Mouse (Mus musculus) myocyte (in vitro differentiated cells): Measurements from ENCODE around the gene Syt10. TPM values are rescaled to one million over a fixed set of nuclear protein-coding genes. Genes with fewer than 3 reads are reported as not detected.

ENCODE experiments used
- H3K27me3 ChIP-seq: one replicate; pipeline ENCODE4 v1.6.1; 2011; ENCODE audit not compliant: control insufficient read depth, insufficient read depth, insufficient read length
- H3K36me3 ChIP-seq: one replicate; pipeline ENCODE4 v1.6.1; 2011; ENCODE audit not compliant: control insufficient read depth, insufficient read depth
- H3K4me2 ChIP-seq: one replicate; pipeline ENCODE4 v1.6.1; 2011; ENCODE audit warnings: low read depth, control low read depth
- H3K4me3 ChIP-seq: one replicate; pipeline ENCODE4 v1.5.1; 2011; ENCODE audit warnings: mild to moderate bottlenecking, control low read depth, moderate library complexity
- H3K79me2 ChIP-seq: one replicate; pipeline ENCODE4 v1.6.1; 2011; ENCODE audit not compliant: control insufficient read depth, insufficient read depth
- H3ac ChIP-seq: one replicate; pipeline ENCODE4 v1.6.1; 2011; ENCODE audit not compliant: control insufficient read depth, insufficient read length
- CEBPB ChIP-seq: IDR thresholded peaks from 2 replicates; pipeline ENCODE4 v1.6.1; 2011; ENCODE audit warnings: mild to moderate bottlenecking, moderate library complexity; ENCODE audit not compliant: poor library complexity, insufficient read depth, severe bottlenecking
- E2F4 ChIP-seq: IDR thresholded peaks from one replicate; pipeline ENCODE4 v1.6.1; 2011; ENCODE audit warnings: mild to moderate bottlenecking, control low read depth, moderate library complexity; ENCODE audit not compliant: insufficient read depth
- MAX ChIP-seq: IDR thresholded peaks from one replicate; pipeline ENCODE4 v1.6.1; 2011; ENCODE audit warnings: low read depth, mild to moderate bottlenecking, control low read depth
- MYOD1 ChIP-seq, 3 experiments: IDR thresholded peaks; one replicate each; pipeline ENCODE4 v1.6.1; 2011; ENCODE audit warnings: control low read depth in 2 of 3, low read depth in 2 of 3, mild to moderate bottlenecking in 2 of 3, moderate library complexity in 1 of 3; ENCODE audit not compliant: insufficient read length in 2 of 3, control insufficient read depth in 1 of 3
- MYOG ChIP-seq, 3 experiments: IDR thresholded peaks; one replicate each; pipeline ENCODE4 v1.6.1; 2011; ENCODE audit warnings: control low read depth in 2 of 3, low read depth in 2 of 3, mild to moderate bottlenecking in 2 of 3; ENCODE audit not compliant: insufficient read length in 2 of 3, control insufficient read depth in 1 of 3, insufficient read depth in 1 of 3
- POLR2A ChIP-seq: IDR thresholded peaks from one replicate; pipeline ENCODE4 v1.6.1; 2011; ENCODE audit warnings: low read depth, mild to moderate bottlenecking, control low read depth, moderate library complexity; ENCODE audit not compliant: insufficient read length
- POLR2AphosphoS2 ChIP-seq: IDR thresholded peaks from one replicate; pipeline ENCODE4 v1.6.1; 2011; ENCODE audit warnings: low read depth, control low read depth; ENCODE audit not compliant: insufficient read length
- REST ChIP-seq: IDR thresholded peaks from one replicate; pipeline ENCODE4 v1.6.1; 2011; ENCODE audit warnings: mild to moderate bottlenecking, control low read depth, moderate library complexity; ENCODE audit not compliant: insufficient read depth, insufficient read length
- SRF ChIP-seq: IDR thresholded peaks from one replicate; pipeline ENCODE4 v1.6.1; 2011; ENCODE audit warnings: low read depth; ENCODE audit not compliant: control insufficient read depth, insufficient read length
- TCF12 ChIP-seq: IDR thresholded peaks from one replicate; pipeline ENCODE4 v1.6.1; 2011; ENCODE audit warnings: mild to moderate bottlenecking, control low read depth; ENCODE audit not compliant: poor library complexity, insufficient read depth, severe bottlenecking
- TCF3 ChIP-seq: IDR thresholded peaks from one replicate; pipeline ENCODE4 v1.6.1; 2011; ENCODE audit warnings: low read depth, control low read depth; ENCODE audit not compliant: insufficient read length
- USF1 ChIP-seq: IDR thresholded peaks from one replicate; pipeline ENCODE4 v1.6.1; 2011; ENCODE audit warnings: low read depth, mild to moderate bottlenecking, control low read depth, moderate library complexity
- polyA plus RNA-seq: library from polyadenylated mRNA; unstranded; fragments of >200 nt; fragmentation: generic; extraction: Trizol; gene quantifications from one replicate; pipeline ENCODE4 v1.2.1, GENCODE M21; 2012; ENCODE audit warnings: missing spikeins

The Syt10 gene
- not detected for polyA plus RNA-seq

DNA sequence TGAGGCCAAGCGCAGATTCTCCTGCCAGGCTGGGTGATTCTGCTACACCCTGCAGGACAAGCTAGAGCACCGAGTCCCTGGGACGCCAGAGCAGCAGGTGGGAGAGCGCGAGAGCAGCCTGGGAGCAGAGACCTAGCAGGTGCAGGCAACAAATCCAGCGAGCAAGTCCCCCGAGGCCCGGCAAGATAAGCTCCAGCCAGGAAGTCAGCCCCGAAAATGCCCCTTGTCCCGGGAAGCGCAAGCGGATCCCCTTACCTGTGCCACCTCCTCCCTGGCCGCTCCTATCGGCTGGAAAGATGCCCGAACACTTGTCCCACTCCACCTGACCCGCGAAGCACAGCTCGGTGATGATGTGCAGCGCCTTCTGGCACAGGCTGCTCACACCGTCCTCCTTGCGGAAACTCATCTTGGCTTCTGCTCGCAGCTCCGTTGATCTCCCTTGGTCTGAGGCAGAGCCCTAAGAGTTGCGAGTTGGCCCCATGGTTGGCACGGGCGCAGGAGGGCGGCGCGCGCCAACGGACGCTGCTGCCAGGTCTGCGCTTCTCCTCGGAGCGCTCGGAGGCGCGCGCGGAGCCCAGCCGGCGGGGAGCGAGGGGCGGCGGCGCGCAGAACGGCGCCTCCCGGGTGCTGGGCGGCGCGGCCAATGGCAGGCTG, at the start of gene Syt10:
Syt10 (minus strand) TSS at position 497 of the 654 bp plus-strand sequence.
- no peaks in the 10 kb centered on the region for H3K27me3 ChIP-seq

DNA sequence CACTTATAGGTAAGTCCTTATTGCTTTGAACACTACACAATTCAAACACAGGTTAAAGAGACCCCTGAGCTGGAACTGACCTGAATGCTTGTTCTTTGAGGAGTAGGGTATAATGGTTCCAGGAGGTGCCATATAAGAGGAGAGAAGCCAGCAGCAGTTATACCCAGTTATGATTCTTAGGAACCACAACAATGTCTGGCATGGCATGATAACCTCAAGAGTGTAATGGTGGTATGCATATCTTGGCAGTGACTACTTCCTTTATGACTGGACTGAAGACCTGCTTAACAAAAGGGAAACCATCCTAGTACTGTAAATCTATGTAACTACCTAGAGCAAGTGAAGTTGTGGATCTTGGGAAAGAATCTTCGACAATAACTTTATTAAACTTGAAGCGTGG, 42.1 kb upstream of the Syt10 start:
- Histone ChIP-seq H3K4me2 (no peak overlapping the region), H3K27me3 (no peaks in the 10 kb centered on the region), H3K79me2 (no peaks in the 10 kb centered on the region), H3K36me3 (no peaks in the 10 kb centered on the region), H3ac (no peak overlapping the region), H3K4me3 (no peak overlapping the region)
- TF ChIP-seq MYOD1 (IDR thresholded peaks at IDR 0.05; ENCODE audit: control insufficient read depth in 1 of 3, insufficient read length in 2 of 3, low read depth in 2 of 3) (no peak), TCF12 (no peak), SRF (no peak)

More for the DNA sequence above, at the start of gene Syt10:
- Histone ChIP-seq H3K4me2 (no peak within 1 kb of the TSS), H3K4me3 (no peak within 1 kb of the TSS), H3K79me2 (no peaks in the 10 kb centered on the region), H3K36me3 (no peaks in the 10 kb centered on the region), H3ac (no peak within 1 kb of the TSS)
- TF ChIP-seq MYOG (IDR thresholded peaks at IDR 0.05; ENCODE audit: control insufficient read depth in 1 of 3, insufficient read depth in 1 of 3, insufficient read length in 2 of 3, low read depth in 2 of 3) (no peak), POLR2AphosphoS2 (no peak), TCF3 (no peak), TCF12 (no peak), MYOD1 (IDR thresholded peaks at IDR 0.05; ENCODE audit: control insufficient read depth in 1 of 3, insufficient read length in 2 of 3, low read depth in 2 of 3) (no peak), REST (no peak), USF1 (no peak), E2F4 (no peak), SRF (no peak)

- TF ChIP-seq TCF12 (no peak), MYOD1 (IDR thresholded peaks at IDR 0.05; ENCODE audit: control insufficient read depth in 1 of 3, insufficient read length in 2 of 3, low read depth in 2 of 3) (no peak), REST (no peak), SRF (no peak), TCF3 (no peak), E2F4 (no peak)
Observed at GRCm38 (mm10) chr15:89878981-89879380, 37.3 kb upstream of the Syt10 start.

GRCm38 (mm10) chr15:89816098-89816497, 25.6 kb downstream of the Syt10 start:
- no peak overlapping the region for H3K4me3 ChIP-seq
- H3K27me3 ChIP-seq = no peaks in the 10 kb centered on the region
- H3K36me3 ChIP-seq = no peaks in the 10 kb centered on the region
- H3ac ChIP-seq = no peak overlapping the region
- H3K4me2 ChIP-seq = no peak overlapping the region
- no peak for TF ChIP-seq POLR2AphosphoS2
- no peak for TF ChIP-seq POLR2A
- no peak for TF ChIP-seq MYOG (IDR thresholded peaks at IDR 0.05; ENCODE audit: control insufficient read depth in 1 of 3, insufficient read depth in 1 of 3, insufficient read length in 2 of 3, low read depth in 2 of 3)
- TF ChIP-seq TCF3 = no peak
- no peak for TF ChIP-seq REST
- no peak for TF ChIP-seq USF1
- no peak for TF ChIP-seq MAX
- no peak for TF ChIP-seq SRF
- TF ChIP-seq CEBPB = no peak
- TF ChIP-seq MYOD1 (IDR thresholded peaks at IDR 0.05; ENCODE audit: control insufficient read depth in 1 of 3, insufficient read length in 2 of 3, low read depth in 2 of 3) = no peak
- no peak for TF ChIP-seq E2F4
- TF ChIP-seq TCF12 = no peak
- H3K79me2 ChIP-seq = no peaks in the 10 kb centered on the region

More at GRCm38 (mm10) chr15:89878981-89879380, 37.3 kb upstream of the Syt10 start:
- Histone ChIP-seq H3K27me3 (no peaks in the 10 kb centered on the region), H3K4me2 (no peak overlapping the region), H3K4me3 (no peak overlapping the region), H3ac (no peak overlapping the region), H3K79me2 (no peaks in the 10 kb centered on the region), H3K36me3 (no peaks in the 10 kb centered on the region)

- Histone ChIP-seq H3K79me2 (no peaks in the 10 kb centered on the region), H3K27me3 (no peaks in the 10 kb centered on the region), H3K36me3 (no peaks in the 10 kb centered on the region), H3K4me3 (no peak overlapping the region), H3K4me2 (no peak overlapping the region), H3ac (no peak overlapping the region)
- TF ChIP-seq POLR2AphosphoS2 = no peak
- TF ChIP-seq TCF12 = no peak
Observed at GRCm38 (mm10) chr15:89804478-89804877, 37.2 kb downstream of the Syt10 start.
